Mouse (Mus musculus): ENCODE results near the gene Spata32. TPM values are rescaled to one million over a fixed set of nuclear protein-coding genes. Genes with fewer than 3 reads are reported as not detected.

The Spata32 gene
- not detected in 2 replicates for polyA plus RNA-seq (2012)

DNA sequence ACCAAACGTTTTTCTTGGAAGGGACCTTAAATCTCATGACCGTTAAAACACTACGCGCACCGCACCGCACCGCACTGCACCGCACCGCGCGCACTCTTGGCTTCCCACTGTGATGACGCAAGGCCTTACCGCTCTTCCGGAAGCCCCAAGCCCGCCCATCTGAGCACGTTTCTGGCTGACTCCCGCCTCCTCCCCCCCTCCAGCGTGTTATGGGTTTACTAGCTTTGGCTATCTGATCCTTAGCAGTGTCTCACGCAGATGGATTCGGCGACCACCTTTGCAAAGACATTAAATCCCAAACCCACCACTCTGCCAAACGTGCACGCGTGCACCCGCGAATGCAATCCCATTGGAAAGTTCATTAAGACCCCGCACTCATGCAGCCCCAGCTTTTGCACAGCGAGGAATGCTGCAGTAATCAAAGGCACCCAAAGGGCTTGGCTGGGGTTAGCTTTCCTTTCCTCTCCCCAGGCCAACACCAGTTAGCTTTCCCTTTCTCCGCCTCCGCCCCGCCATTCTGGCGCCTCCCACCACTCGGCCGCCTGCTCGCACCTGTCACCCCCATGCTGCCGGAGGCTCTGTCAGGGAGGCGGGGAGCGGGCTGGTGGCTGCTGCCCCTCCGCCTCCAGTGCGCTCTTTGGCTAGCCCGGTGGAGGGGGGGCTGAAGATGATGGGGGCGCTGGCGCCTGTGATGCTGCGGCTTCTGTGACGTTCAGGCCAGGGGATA, at the start of gene Spata32:
Gene Spata32 (minus strand): TSS at position 643 of the 727 bp plus-strand sequence.
- H3K4me1 ChIP-seq (ENCODE audit: control insufficient read depth): peaks cover 14% of the 10 kb centered on the region
- H3K27me3 ChIP-seq (ENCODE audit: control insufficient read depth): peaks cover 7% of the 10 kb centered on the region
- TF ChIP-seq GATA1 (IDR thresholded peaks at IDR 0.05; ENCODE audit: low read length): no peak
- no peaks in the 10 kb centered on the region for H3K36me3 ChIP-seq (ENCODE audit: control insufficient read depth)
- H3K4me3 ChIP-seq (replicated peaks): peak within 1 kb of the TSS; percentile 61
- H3K9me3 ChIP-seq (ENCODE audit: control insufficient read depth, low read length): peaks cover 6% of the 10 kb centered on the region

DNA sequence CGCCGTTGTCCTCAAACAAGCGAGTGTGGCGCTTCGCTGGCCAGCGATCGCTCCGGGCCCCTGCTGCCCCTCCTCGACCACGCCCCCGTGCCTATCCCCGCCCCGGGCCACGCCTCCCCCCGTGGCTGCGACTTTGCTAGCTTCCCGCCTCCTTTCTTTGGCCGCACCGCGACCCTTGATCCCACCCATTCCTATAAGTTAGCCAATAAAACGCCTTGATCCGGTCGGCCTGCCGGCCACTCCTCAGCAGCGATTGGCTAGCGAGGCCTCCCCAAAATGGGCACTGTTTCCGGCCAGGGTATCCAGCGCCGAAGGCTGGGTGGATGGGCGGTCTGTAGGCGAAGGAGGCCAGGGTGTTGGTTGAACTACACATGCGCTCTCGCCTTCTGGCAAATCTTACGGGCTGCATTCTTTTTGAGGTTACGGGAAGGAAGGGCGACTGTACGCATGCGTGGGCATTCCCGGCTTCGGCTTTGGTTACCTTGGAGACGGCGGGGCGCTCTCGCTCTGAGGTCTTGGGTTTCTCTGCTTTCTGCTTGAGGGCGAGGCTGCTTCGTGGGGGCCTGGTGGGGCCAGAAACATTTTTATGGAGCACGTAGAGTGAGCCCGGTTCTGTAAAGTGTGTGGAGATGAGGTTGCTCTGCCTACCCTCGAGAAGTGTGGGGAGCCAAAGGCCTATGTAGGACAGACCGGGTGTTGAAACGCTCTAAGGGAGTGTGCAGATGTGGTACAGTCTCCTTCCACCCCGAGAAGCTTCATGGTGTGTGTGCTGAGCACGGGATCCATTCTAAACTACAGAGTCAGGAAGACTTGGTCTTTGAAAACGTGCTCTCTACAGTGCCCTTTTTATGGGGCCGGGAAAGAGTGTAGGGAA, 49.4 kb upstream of the Spata32 start, which contains the start of gene Map3k14:
Gene Map3k14 (minus strand): TSS at position 127 of the 874 bp plus-strand sequence.
- Histone ChIP-seq H3K9me3 (ENCODE audit: control insufficient read depth, low read length) (no peaks in the 10 kb centered on the region), H3K4me1 (ENCODE audit: control insufficient read depth) (peaks cover 27% of the 10 kb centered on the region), H3K4me3 (replicated peaks) (peak within 1 kb of the TSS; percentile 71), H3K36me3 (ENCODE audit: control insufficient read depth) (no peaks in the 10 kb centered on the region), H3K27me3 (ENCODE audit: control insufficient read depth) (peaks cover 12% of the 10 kb centered on the region)
- no peak for TF ChIP-seq TAL1 (IDR thresholded peaks at IDR 0.05; ENCODE audit: low read length)
- TF ChIP-seq GATA1 (IDR thresholded peaks at IDR 0.05; ENCODE audit: low read length): no peak

- H3K27me3 ChIP-seq (ENCODE audit: control insufficient read depth): peaks cover 12% of the 10 kb centered on the region
- H3K4me3 ChIP-seq (replicated peaks): peak overlapping the region; percentile 71
- peaks cover 27% of the 10 kb centered on the region for H3K4me1 ChIP-seq (ENCODE audit: control insufficient read depth)
- no peaks in the 10 kb centered on the region for H3K9me3 ChIP-seq (ENCODE audit: control insufficient read depth, low read length)
- no peaks in the 10 kb centered on the region for H3K36me3 ChIP-seq (ENCODE audit: control insufficient read depth)
- TF ChIP-seq TAL1 (IDR thresholded peaks at IDR 0.05; ENCODE audit: low read length): no peak
- TF ChIP-seq GATA1 (IDR thresholded peaks at IDR 0.05; ENCODE audit: low read length): no peak
Observed at GRCm38 (mm10) chr11:103266729-103267345, 48.6 kb upstream of the Spata32 start.

DNA sequence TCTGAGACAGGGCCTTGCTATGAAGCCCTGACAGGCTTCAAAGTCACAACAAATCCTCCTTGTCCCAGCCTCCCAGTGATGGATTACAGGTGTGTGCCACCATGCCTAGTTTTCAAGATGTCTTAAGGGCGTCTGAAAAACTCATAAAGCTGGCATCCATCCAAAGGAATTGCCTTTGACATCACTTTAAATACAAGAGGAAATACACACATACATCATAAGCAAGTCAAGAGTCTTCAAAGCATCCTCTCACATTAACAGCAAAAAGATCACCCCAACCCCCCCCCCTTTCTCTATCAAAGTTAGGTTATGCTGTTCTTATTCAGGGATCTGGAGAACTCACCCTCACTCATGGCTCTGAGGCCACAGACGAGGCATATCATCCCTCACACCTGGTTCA, 47.6 kb upstream of the Spata32 start:
- Histone ChIP-seq H3K9me3 (ENCODE audit: control insufficient read depth, low read length) (no peaks in the 10 kb centered on the region), H3K4me3 (replicated peaks) (no peak overlapping the region), H3K4me1 (ENCODE audit: control insufficient read depth) (peaks cover 27% of the 10 kb centered on the region), H3K36me3 (ENCODE audit: control insufficient read depth) (no peaks in the 10 kb centered on the region), H3K27me3 (ENCODE audit: control insufficient read depth) (peaks cover 8% of the 10 kb centered on the region; the same call in 1 of the 2 replicates)
- no peak for TF ChIP-seq GATA1 (IDR thresholded peaks at IDR 0.05; ENCODE audit: low read length)
- TF ChIP-seq TAL1 (IDR thresholded peaks at IDR 0.05; ENCODE audit: low read length): no peak

DNA sequence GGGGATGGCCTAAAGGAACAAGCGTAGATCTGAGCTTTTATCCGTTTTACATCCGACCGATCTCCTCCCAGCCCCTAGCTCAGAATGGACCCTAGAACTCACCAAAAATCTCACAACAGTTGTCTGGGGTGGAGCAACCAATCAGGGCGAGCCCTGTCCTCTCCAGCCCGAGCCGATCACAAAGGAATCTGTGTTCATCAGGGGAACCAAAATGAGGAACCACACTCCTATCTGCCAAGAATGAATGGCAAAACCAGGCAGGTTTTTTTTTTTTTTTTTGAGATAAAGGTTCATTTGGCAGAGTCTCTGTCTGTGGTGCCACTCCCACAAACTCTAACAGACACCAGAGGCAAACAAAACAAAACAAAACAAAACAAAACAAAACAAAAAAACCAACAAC, 47.0 kb upstream of the Spata32 start:
- Histone ChIP-seq H3K9me3 (ENCODE audit: control insufficient read depth, low read length) (no peaks in the 10 kb centered on the region), H3K4me1 (ENCODE audit: control insufficient read depth) (peaks cover 27% of the 10 kb centered on the region), H3K4me3 (replicated peaks) (no peak overlapping the region), H3K27me3 (ENCODE audit: control insufficient read depth) (peaks cover 8% of the 10 kb centered on the region; the same call in 1 of the 2 replicates), H3K36me3 (ENCODE audit: control insufficient read depth) (no peaks in the 10 kb centered on the region)
- TF ChIP-seq TAL1 (IDR thresholded peaks at IDR 0.05; ENCODE audit: low read length) (no peak), GATA1 (IDR thresholded peaks at IDR 0.05; ENCODE audit: low read length) (no peak)

DNA sequence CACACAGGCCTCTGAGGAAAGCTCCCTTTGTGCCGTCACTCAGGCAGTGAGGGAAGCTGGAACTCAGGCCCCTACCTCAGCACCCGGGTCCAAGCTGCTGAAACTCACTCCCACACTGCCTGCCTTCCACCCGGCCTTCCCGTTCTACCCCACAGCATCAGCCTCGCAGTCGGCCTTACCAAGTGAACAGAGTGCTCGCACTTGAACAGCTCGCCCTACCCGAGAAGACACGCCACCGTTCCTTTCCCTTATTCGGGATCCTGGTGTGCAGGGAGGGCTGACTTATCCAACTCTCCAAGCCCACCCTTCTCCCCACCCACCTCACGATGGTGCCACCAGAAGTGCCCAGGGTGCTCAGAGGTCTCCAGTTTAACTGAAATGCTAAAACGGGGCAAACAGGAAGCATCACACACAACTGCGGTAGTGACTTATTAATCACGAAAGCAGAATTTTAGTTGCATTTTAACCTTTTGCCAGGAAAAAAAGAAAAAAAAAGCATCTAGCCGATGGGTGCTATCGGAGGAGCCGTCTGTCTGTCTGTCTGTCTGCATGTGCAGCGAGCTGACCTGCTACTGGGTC, 46.3 kb upstream of the Spata32 start:
- peaks cover 27% of the 10 kb centered on the region for H3K4me1 ChIP-seq (ENCODE audit: control insufficient read depth)
- TF ChIP-seq GATA1 (IDR thresholded peaks at IDR 0.05; ENCODE audit: low read length) (no peak), TAL1 (IDR thresholded peaks at IDR 0.05; ENCODE audit: low read length) (no peak)

GRCm38 (mm10) chr11:103263551-103263950, 45.3 kb upstream of the Spata32 start:
- TF ChIP-seq GATA1 (IDR thresholded peaks at IDR 0.05; ENCODE audit: low read length): no peak
- no peak for TF ChIP-seq TAL1 (IDR thresholded peaks at IDR 0.05; ENCODE audit: low read length)
- Histone ChIP-seq H3K36me3 (ENCODE audit: control insufficient read depth) (no peaks in the 10 kb centered on the region), H3K9me3 (ENCODE audit: control insufficient read depth, low read length) (no peaks in the 10 kb centered on the region), H3K4me1 (ENCODE audit: control insufficient read depth) (peaks cover 27% of the 10 kb centered on the region), H3K4me3 (replicated peaks) (no peak overlapping the region), H3K27me3 (ENCODE audit: control insufficient read depth) (peaks cover 8% of the 10 kb centered on the region; the same call in 1 of the 2 replicates)

More for the DNA sequence above, 46.3 kb upstream of the Spata32 start:
- no peaks in the 10 kb centered on the region for H3K9me3 ChIP-seq (ENCODE audit: control insufficient read depth, low read length)
- H3K36me3 ChIP-seq (ENCODE audit: control insufficient read depth): no peaks in the 10 kb centered on the region
- H3K4me3 ChIP-seq (replicated peaks): no peak overlapping the region
- peaks cover 8% of the 10 kb centered on the region; the same call in 1 of the 2 replicates for H3K27me3 ChIP-seq (ENCODE audit: control insufficient read depth)

DNA sequence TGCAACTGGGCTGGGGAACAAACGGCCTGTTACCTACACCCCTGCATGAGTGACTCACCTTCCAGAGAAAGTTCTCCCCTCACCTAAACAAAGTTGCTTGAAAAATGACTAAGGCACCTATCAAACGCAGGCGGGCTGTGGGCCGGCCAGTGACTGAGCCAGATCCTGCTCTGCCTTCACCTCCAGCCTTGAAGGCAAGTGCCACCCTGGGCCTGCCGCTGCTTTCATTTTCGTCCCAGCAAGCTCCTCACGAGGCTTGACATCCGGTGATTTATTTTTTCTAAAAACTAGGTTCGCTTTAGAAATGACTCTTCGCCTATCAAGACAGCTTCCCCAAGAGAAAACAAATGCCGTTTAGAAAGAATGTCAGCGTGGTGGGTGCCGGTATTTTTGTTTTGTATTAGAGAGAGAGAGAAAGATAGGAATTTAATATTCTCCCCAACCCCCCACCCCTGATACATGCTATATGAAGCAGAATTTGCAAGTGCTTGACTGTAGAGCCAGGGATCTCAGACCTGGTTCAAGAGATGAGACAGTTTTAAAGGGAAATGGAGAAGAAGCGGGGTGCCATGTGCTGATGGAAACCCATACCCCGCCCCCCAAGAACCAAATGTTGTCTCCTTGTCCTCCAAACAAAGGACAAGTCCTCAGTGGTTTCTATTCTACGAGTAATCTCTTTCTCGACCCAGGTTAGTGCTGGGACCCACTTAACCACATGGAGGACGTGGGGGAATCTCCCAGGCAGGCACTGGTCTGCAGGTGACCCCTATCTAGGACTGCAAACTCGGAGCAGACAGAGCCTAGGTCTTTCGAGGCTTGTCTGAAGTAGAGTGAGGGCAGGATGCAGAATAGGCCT, 44.4 kb upstream of the Spata32 start:
- Histone ChIP-seq H3K4me3 (replicated peaks) (no peak overlapping the region), H3K27me3 (ENCODE audit: control insufficient read depth) (peaks cover 8% of the 10 kb centered on the region; the same call in 1 of the 2 replicates), H3K4me1 (ENCODE audit: control insufficient read depth) (peaks cover 19% of the 10 kb centered on the region), H3K36me3 (ENCODE audit: control insufficient read depth) (no peaks in the 10 kb centered on the region), H3K9me3 (ENCODE audit: control insufficient read depth, low read length) (no peaks in the 10 kb centered on the region)
- no peak for TF ChIP-seq TAL1 (IDR thresholded peaks at IDR 0.05; ENCODE audit: low read length)
- no peak for TF ChIP-seq GATA1 (IDR thresholded peaks at IDR 0.05; ENCODE audit: low read length)

All from erythroblast, embryonic 14.5 days (primary cell).